Mouse (Mus musculus) lung, adult 2 months (tissue): ENCODE data around the gene Adamtsl3.

Experiments used
- CTCF ChIP-seq: fragments of 200-500 bp; IDR thresholded peaks from 2 replicates; pipeline ENCODE4 v1.5.1; 2011; ENCODE audit warnings: mild to moderate bottlenecking, low read length, control low read depth; ENCODE audit not compliant: insufficient read depth
- POLR2A ChIP-seq: fragments of 200-500 bp; IDR thresholded peaks from 2 replicates; pipeline ENCODE4 v1.6.1; 2011; ENCODE audit warnings: low read depth, mild to moderate bottlenecking, control low read depth, low read length, borderline replicate concordance; ENCODE audit errors: extremely low read depth

DNA sequence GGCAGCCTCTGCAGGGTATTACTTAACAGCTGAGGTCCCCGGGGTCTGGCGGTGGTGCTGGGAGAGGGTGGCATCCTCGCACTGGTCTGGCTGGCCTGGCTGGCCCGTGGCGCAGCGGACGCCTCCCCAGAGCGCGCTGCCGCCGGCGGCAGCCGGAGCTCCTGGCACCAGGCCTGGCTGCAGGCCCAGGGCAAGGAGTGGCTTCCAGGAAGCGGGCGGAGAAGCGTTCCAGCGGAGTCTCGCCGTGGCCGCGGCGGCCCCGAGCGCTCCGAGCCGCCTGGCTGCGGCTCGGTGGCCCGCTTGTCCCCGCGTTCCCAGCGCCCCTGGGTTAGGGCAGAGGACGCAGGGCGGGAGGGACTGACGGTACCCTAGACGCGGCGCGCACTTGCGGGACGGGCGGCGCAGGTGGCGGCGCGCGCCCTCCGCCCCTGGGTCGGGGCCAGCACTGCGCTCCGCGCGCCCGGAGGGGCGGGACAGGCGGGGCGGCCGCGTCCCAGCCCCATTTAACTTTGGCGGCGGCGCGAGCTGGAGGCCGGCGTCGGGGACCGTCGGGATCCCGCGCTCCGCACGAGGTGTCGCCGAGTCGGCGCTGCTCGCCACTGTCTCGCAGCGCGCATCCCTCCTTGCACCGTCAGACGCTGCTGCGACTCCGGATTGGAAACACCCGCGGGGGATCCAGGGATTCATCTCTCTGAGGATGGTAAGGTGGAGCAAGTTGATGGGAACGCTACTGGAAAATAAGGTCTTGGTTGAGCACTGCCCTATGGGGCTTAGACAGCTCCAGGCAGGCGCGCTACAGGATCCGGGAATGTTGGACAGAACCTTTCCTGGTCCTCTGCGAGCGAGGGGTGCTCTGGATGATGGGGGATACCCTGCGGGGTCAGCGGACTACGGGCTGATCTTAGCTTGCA lies at the start of gene Adamtsl3:
- TF ChIP-seq POLR2A (no peak), CTCF (no peak)
